Mouse (Mus musculus) liver, embryonic 16.5 days (tissue): Measurements from ENCODE around the gene Nbl1. TPM values are rescaled to one million over a fixed set of nuclear protein-coding genes. Genes with fewer than 3 reads are reported as not detected.

Source experiments
- ATAC-seq: fragments of 200-750 bp; cut with Nextera tagmentation; 2 replicates; pipeline ENCODE4 v1.8.0; 2017; ENCODE audit warnings: low read depth, mild to moderate bottlenecking, moderate number of reproducible peaks, moderate library complexity
- H3K27ac ChIP-seq: fragments of 300-500 bp; sonication (generic); 2 replicates; pipeline ENCODE4 v1.5.1; 2014; ENCODE audit warnings: mild to moderate bottlenecking, low read length
- H3K27me3 ChIP-seq: fragments of 300-500 bp; sonication (generic); 2 replicates; pipeline ENCODE4 v1.6.1; 2014; ENCODE audit warnings: low read depth, low read length, mixed read lengths; ENCODE audit not compliant: control insufficient read depth, insufficient read depth
- H3K36me3 ChIP-seq: fragments of 300-500 bp; sonication (generic); 2 replicates; pipeline ENCODE4 v1.6.1; 2014; ENCODE audit warnings: mild to moderate bottlenecking; ENCODE audit not compliant: control insufficient read depth, insufficient read depth
- H3K4me1 ChIP-seq: fragments of 300-500 bp; sonication (generic); 2 replicates; pipeline ENCODE4 v1.6.1; 2014; ENCODE audit warnings: low read depth, low read length, mixed read lengths; ENCODE audit not compliant: control insufficient read depth
- H3K4me2 ChIP-seq: fragments of 300-500 bp; sonication (generic); 2 replicates; pipeline ENCODE4 v1.6.1; 2014; ENCODE audit warnings: low read depth, low read length, mixed read lengths
- H3K4me3 ChIP-seq: fragments of 300-500 bp; sonication (generic); 2 replicates; pipeline ENCODE4 v1.5.1; 2014; ENCODE audit warnings: low read depth, mild to moderate bottlenecking, low read length
- H3K9ac ChIP-seq: fragments of 300-500 bp; sonication (generic); 2 replicates; pipeline ENCODE4 v1.6.1; 2014; ENCODE audit warnings: low read depth, low read length
- H3K9me3 ChIP-seq: fragments of 300-500 bp; sonication (generic); replicated peaks from 2 replicates; pipeline ENCODE4 v1.6.1; 2016; ENCODE audit warnings: low read length; ENCODE audit not compliant: control insufficient read depth
- WGBS: fragments of 180-500 bp; shearing (Covaris S2); extraction: QIAGEN DNeasy Blood & Tissue Kit; methylation state at CpG from one replicate; pipeline ENCODE4 v1.1.7; 2014; ENCODE audit not compliant: insufficient replicate concordance; 5-methylcytosine and 5-hydroxymethylcytosine counted together
- polyA plus RNA-seq: library from polyadenylated mRNA; unstranded; fragments of >200 nt; fragmentation: Nextera tagmentation; extraction: Ambion mirVana; gene quantifications from 2 replicates; pipeline ENCODE4 v1.2.1, GENCODE M21; 2015

Gene Nbl1
- polyA plus RNA-seq, 1 experiment from 2014 or later, result 2.5 TPM

DNA sequence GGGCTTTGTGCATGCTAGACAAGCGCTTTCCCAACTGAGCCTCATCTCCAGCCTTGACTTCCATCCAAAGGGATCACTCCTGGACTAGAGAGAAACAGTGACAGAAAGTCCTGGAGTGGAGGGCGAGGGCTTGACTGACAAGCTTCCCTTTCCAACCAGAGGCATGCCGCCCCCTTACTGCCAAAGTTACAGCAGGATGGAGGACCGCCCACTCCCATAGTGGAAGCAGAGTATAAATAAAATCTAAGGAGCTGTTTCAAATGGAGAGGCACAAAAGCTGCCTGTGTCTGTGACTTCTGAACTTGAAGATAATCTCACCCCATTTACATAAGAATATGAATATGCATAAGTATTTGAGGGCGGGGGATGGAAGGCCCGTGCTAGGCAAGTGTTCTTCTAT, 44.3 kb downstream of the Nbl1 start:
- Histone ChIP-seq H3K9ac (no peak overlapping the region), H3K4me2 (no peak overlapping the region), H3K36me3 (no peaks in the 10 kb centered on the region), H3K27ac (no peak overlapping the region), H3K9me3 (no peaks in the 10 kb centered on the region), H3K4me3 (no peak overlapping the region), H3K27me3 (no peaks in the 10 kb centered on the region), H3K4me1 (no peaks in the 10 kb centered on the region)
- WGBS, result 66% methylated on average over 6 of the region's 6 CpGs
- no peak for ATAC-seq

DNA sequence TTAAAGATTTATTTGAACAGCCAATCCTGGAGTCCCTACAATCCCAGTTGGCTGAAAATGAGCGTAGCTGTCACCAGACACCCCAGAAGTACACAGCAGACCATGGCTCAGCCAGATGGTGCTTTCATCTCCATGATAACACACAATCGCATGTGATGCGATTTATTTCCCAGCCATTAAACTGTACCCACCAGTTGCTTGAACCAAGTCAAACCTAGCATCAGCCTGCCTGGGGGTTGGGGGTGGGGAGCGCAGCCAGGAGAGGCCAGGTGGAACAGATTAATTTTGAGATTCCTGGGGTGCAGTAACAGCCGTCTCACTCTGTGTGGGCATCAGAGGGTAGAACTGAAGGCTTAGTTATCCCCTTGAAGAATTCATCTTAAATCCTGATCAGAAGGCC, 46.4 kb downstream of the Nbl1 start:
- H3K9ac ChIP-seq, result no peak overlapping the region
- H3K9me3 ChIP-seq, result no peaks in the 10 kb centered on the region
- no peak for ATAC-seq
- H3K4me1 ChIP-seq, result no peaks in the 10 kb centered on the region
- no peak overlapping the region for H3K4me3 ChIP-seq
- no peaks in the 10 kb centered on the region for H3K36me3 ChIP-seq
- H3K4me2 ChIP-seq, result no peak overlapping the region
- H3K27ac ChIP-seq, result no peak overlapping the region
- H3K27me3 ChIP-seq, result no peaks in the 10 kb centered on the region
- 66% methylated on average over 5 of the region's 5 CpGs for WGBS

DNA sequence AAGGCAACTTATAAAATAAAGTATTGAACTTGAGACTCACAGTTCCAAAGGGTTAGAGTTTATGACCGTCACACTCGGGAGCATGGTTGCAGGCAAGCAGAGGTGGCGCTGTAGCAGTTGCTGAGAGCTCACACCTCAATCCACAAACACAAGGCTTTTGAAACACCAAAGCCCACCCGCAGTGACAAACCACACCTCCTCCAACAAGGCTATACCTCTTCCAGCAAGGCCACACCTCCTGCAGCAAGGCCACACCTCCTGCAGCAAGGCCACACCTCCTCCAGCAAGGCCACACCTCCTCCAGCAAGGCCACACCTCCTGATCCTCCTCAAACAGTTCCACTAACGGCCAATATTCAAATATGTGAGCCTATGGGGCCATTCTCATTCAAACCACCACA, 48.2 kb downstream of the Nbl1 start:
- no peaks in the 10 kb centered on the region for H3K27me3 ChIP-seq
- no peak overlapping the region for H3K9ac ChIP-seq
- H3K4me3 ChIP-seq, result no peak overlapping the region
- no peak overlapping the region for H3K4me2 ChIP-seq
- no peak overlapping the region for H3K27ac ChIP-seq
- H3K36me3 ChIP-seq, result no peaks in the 10 kb centered on the region
- ATAC-seq, result no peak
- no peaks in the 10 kb centered on the region for H3K9me3 ChIP-seq
- 75% methylated on average over 5 of the region's 5 CpGs for WGBS
- H3K4me1 ChIP-seq, result no peaks in the 10 kb centered on the region

DNA sequence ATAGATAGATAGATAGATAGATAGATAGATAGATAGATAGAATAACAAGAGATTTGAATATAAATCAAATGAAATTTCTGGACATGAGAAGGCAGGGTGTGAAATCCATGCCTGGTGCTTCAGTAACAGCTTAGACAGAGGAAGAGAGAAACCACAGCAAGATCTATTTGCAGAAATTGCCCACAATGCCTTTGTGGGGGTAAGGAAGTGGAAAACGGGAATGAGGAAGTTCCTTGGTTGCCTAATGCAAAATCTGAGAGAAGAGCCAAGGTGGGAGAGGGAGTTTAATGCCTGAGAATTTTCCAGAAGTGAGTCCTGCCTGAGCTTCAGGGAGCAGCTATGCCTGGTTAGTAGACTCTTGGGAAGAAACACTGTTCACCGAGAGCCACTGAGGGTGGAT, 49.2 kb downstream of the Nbl1 start:
- no peaks in the 10 kb centered on the region for H3K36me3 ChIP-seq
- 43% methylated on average over 2 of the region's 2 CpGs for WGBS
- no peak for ATAC-seq

DNA sequence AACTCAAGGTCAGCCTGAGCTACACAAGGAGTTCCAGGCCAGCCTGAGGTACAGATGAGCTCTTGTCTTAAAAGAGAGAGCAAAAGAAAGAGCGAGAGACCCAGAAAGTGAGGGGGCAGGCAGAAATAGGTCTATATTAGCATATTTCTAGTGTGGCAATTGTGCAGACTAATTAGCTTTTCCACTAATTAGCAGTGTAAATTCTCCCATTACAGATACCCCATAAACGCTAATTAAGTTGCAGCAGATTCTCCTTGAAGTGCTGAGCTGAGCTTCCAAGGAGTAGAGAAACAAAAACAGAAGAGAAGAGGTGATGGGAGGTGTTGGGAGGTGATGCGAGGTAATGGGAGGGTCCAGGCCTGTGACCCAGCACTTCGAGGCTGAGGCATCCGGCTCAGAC, 50.2 kb downstream of the Nbl1 start:
- Histone ChIP-seq H3K27me3 (no peaks in the 10 kb centered on the region), H3K4me2 (no peak overlapping the region), H3K36me3 (no peaks in the 10 kb centered on the region), H3K9ac (no peak overlapping the region), H3K4me1 (no peaks in the 10 kb centered on the region), H3K27ac (no peak overlapping the region), H3K9me3 (no peaks in the 10 kb centered on the region), H3K4me3 (no peak overlapping the region)
- WGBS, result 58% methylated on average over 5 of the region's 5 CpGs
- no peak for ATAC-seq

More for the DNA sequence above, 49.2 kb downstream of the Nbl1 start:
- H3K9me3 ChIP-seq, result no peaks in the 10 kb centered on the region
- no peaks in the 10 kb centered on the region for H3K27me3 ChIP-seq
- no peak overlapping the region for H3K4me3 ChIP-seq
- H3K27ac ChIP-seq, result no peak overlapping the region
- H3K4me1 ChIP-seq, result no peaks in the 10 kb centered on the region
- no peak overlapping the region for H3K4me2 ChIP-seq
- no peak overlapping the region for H3K9ac ChIP-seq

DNA sequence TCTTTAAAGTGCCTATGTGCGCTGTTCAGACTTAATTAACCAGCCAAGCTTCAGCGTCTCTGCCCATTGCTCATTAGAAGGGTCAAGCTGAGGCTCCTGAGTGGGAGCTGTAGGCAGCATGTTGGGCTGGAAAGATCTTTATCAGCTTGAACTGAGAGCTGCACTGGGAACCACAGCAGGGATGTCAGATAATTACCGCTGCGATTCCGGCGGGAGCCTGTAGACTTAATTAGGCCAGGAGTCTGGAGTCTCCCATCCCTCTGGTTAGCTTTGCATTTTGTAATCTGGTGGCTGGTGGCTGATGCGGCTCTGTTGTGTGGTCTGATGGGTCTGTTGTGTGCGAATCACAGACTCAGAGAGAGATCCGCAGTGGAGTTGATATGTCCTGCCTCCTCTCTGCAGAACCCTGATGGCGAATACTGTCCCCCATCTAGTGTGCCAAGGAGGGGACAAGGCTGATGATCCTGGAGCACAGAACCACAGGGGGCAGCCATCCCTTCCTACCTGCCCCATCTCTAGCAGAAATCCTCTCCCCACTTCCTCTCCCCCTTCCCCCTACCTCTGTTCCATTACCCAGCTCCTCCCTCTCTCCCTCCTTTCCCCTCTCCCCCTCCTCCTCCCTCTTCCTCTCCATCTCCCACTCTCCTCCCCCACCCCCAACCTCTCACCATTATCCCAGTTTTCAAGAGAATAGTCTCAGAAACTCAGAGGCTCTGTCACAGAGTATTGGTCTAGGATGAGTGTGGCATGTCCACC, 52.5 kb downstream of the Nbl1 start:
- Histone ChIP-seq H3K27me3 (no peaks in the 10 kb centered on the region), H3K4me3 (no peak overlapping the region), H3K4me1 (no peaks in the 10 kb centered on the region), H3K9ac (no peak overlapping the region), H3K27ac (no peak overlapping the region), H3K36me3 (no peaks in the 10 kb centered on the region), H3K9me3 (no peaks in the 10 kb centered on the region), H3K4me2 (no peak overlapping the region)
- ATAC-seq, result no peak
- 15% methylated on average over 10 of the region's 10 CpGs for WGBS

DNA sequence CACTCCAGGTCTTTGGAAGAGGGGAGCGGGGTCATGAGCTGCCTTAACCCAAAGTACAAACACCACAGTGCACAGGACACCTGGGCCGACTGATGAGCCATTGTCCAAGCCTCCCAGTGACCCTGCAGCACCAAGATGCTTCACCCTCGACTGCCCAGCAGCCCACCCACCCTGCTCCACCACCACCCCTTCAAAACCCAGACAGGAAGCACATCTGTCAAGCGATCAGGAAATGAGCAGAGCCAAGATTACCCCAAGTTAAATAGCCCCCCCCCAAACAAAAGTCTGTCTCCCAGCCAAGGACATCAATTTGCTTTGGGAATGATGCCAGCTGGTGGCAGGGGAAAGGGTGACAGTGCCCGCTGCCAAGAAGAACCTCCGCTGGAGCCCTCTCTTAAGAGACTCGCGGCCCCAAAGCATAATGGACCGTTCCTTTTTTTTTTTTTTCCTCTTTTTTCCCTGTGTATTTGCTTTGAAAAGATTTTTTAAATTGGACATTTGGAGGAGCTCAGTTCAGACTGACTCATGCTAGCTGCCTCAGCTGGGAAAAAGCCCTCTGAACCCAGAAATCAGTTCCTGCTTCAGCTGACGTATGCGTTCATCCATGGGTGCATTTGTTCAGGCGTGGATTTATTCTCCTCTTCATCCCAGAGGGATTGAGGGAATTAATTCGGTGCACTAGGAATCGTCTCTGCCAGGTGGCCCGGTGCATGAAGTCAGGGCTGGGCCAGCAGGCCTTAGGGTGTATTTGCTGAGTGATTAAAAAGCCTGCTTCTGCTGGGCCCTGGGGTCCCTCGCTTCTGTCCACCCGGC, 54.8 kb downstream of the Nbl1 start:
- WGBS, result 64% methylated on average over 17 of the region's 17 CpGs
- Histone ChIP-seq H3K27ac (no peak overlapping the region), H3K4me1 (no peaks in the 10 kb centered on the region), H3K4me2 (no peak overlapping the region), H3K27me3 (no peaks in the 10 kb centered on the region), H3K36me3 (no peaks in the 10 kb centered on the region), H3K4me3 (no peak overlapping the region), H3K9me3 (no peaks in the 10 kb centered on the region), H3K9ac (no peak overlapping the region)
- ATAC-seq, result no peak

DNA sequence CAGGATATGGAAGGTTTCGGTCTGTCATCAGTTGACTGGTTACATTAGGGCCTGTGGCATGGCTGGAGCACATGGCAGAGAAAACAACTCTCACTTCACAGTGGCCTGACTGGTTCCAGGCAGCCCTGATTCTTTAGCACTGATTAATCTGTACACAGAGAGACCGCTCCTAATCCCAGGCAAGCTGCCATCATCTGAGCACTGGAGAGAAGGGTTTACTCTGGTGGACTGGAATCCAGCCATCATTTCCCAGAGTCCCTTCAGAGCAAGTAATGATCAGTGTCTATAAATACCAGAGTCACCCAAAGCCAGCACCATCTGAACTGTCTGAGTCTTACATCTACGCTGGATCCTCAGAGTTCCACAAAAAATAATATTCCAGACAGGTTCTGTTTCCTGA, 57.0 kb downstream of the Nbl1 start:
- no peak for ATAC-seq
- Histone ChIP-seq H3K9ac (no peak overlapping the region), H3K36me3 (no peaks in the 10 kb centered on the region), H3K9me3 (no peaks in the 10 kb centered on the region), H3K4me3 (no peak overlapping the region), H3K4me1 (no peaks in the 10 kb centered on the region), H3K27me3 (no peaks in the 10 kb centered on the region), H3K27ac (no peak overlapping the region), H3K4me2 (no peak overlapping the region)
- WGBS, result 77% methylated on average over 3 of the region's 3 CpGs

DNA sequence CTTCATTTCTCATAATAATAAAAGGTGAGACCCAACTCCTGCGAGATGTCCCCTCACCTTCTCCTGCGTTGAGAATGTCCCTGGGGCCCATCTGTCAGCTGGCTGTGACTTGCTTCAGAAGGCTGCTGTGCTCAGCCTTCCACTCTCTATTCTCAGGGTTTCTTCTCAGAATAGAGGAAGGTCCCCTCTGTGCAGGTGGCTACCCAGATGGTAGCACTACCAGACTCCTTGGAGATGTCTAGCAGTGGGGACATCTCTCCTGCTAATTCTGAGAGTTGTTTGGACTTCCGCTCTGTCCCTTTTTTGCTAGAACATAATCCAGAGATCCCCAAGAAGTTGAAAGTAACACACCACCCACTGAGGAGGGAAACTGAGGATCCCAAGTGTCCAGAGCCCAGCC, 57.9 kb downstream of the Nbl1 start:
- Histone ChIP-seq H3K36me3 (no peaks in the 10 kb centered on the region), H3K4me2 (no peak overlapping the region), H3K27me3 (no peaks in the 10 kb centered on the region), H3K4me1 (no peaks in the 10 kb centered on the region), H3K9ac (no peak overlapping the region), H3K4me3 (no peak overlapping the region), H3K27ac (no peak overlapping the region), H3K9me3 (no peaks in the 10 kb centered on the region)
- ATAC-seq, result no peak
- WGBS, result 82% methylated on average over 3 of the region's 3 CpGs
